Mouse (Mus musculus): Measurements from ENCODE around the gene Mettl7a1.
"Not testable (repeated sequence)": the region's sequence is repeated elsewhere in the genome, so short reads cannot be mapped to it uniquely, and the experiment has no call there.

Gene Mettl7a1

GRCm38 (mm10) chr15:100297856-100298255 lies 6.1 kb upstream of the Mettl7a1 start:
- no peak for DNase-seq (ENCODE audit: extremely low spot score, low read depth, low spot score)

DNA sequence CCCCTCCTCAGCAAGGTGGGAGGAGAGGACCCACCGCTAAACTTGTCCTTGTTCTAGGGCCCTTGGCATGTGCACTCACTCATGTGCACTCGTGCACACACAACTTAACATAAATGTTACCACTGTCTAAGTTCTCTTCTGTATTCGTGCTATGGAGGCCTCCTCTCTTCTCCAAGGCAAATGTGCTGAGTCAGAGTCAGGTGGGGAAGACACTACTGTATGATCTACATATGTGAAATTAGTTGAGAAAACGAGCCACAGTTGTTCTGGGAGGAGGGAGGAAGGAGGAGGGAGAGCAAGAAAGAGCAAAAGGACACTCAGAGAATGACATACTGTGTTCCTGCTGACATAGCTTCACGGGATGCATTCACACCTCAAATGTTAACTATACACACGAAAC lies 3.4 kb upstream of the Mettl7a1 start:
- no peak for DNase-seq (ENCODE audit: extremely low spot score, low read depth, low spot score)

DNA sequence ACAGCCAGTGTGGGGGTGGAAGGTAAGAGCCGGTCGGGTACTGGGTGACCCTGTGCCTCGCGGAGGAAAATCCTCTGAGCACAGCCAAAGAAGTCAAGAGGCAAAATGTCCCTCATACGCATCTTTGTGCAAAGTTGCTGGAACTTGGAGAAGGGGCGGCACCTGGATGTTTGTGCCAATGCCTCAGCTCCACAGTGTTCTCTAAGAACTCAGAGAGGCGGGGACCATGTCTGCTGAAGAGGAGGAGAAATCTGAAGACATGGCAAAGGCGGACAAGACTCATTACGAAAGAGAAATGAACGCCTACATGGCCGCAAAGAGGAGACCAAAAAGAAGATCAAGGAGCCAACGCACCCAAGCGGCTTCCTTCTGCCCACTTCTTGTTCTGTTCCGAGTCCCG lies 2.4 kb upstream of the Mettl7a1 start:
- no peak for DNase-seq (ENCODE audit: extremely low spot score, low read depth, low spot score)

- DNase-seq (ENCODE audit: extremely low spot score, low read depth, low spot score): no peak
Observed at GRCm38 (mm10) chr15:100303428-100304018, 417 bp upstream of the Mettl7a1 start.

- DNase-seq (ENCODE audit: extremely low spot score, low read depth, low spot score): no peak
Observed at GRCm38 (mm10) chr15:100306201-100306600, 2.3 kb downstream of the Mettl7a1 start.

- peak; percentile 16 for DNase-seq (ENCODE audit: extremely low spot score, low read depth, low spot score)
Observed at GRCm38 (mm10) chr15:100307438-100308096, 3.6 kb downstream of the Mettl7a1 start.

- DNase-seq (ENCODE audit: extremely low spot score, low read depth, low spot score): no peak
Observed at GRCm38 (mm10) chr15:100312346-100312745, 8.4 kb downstream of the Mettl7a1 start.

DNA sequence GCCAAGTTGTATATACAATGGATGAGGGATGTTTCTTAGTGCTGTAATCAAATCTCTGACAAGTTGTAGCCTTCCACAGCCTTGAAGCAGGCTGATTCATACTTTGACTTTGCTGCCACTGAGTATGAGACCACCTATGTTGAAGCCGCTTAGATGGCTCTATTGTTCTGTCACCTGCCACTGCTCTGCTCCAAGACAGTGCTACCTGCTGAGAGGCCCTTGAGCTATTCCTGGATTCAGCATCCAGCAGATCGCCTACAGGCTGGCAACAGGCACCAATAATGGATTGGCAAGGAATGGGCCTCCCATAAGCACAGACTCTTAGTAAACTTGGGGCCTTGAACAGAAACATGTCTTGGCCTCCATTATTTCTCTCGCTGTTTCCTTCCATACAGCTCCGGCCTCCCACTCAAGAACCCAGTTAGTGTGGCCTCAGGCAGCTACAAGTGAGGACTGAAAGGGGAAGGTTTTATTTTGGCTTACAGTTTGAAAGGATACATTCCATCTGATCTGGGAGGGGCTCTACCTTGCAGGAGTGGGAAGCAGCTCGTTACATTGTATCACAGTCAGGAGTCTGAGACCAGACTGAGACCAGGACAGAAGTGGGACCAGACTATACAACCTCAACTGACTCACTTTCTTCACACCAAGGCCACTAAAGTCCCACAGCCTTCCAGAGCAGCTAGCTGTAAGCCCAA lies 10.7 kb downstream of the Mettl7a1 start:
- DNase-seq (ENCODE audit: extremely low spot score, low read depth, low spot score): no peak

DNA sequence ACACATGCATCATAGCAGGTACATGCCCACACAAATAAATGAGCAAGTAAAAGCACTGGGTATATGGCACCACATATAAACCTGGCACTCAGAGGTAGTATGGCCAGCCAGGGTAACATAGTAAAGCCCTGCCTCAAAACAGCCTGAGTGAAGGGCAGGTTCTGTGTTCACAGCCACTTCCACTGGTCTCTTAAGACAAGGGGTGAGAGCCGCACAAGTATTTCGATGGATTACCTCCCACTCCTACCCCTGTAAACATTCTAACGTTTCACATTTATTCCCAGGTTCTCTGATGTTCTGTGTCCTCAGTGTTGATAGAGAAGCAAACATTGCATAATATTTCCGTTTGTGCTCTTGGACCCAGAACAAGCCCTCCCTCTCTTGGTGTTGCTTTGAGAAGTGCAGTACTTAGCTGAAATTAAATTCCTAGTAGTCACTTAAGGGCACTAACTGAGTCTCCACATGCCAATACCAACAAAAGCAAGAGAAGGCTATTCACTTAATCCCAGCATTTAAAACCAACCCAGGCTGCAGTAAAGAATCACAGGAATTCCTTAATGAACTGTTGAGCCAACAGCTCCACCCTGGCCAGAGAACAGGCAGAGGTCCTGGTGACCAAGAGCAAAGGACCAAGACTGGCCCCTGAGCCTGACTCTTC lies 14.2 kb downstream of the Mettl7a1 start:
- DNase-seq (ENCODE audit: extremely low spot score, low read depth, low spot score): not testable (repeated sequence)

GRCm38 (mm10) chr15:100319884-100320283 lies 15.9 kb downstream of the Mettl7a1 start:
- no peak for DNase-seq (ENCODE audit: extremely low spot score, low read depth, low spot score)

DNA sequence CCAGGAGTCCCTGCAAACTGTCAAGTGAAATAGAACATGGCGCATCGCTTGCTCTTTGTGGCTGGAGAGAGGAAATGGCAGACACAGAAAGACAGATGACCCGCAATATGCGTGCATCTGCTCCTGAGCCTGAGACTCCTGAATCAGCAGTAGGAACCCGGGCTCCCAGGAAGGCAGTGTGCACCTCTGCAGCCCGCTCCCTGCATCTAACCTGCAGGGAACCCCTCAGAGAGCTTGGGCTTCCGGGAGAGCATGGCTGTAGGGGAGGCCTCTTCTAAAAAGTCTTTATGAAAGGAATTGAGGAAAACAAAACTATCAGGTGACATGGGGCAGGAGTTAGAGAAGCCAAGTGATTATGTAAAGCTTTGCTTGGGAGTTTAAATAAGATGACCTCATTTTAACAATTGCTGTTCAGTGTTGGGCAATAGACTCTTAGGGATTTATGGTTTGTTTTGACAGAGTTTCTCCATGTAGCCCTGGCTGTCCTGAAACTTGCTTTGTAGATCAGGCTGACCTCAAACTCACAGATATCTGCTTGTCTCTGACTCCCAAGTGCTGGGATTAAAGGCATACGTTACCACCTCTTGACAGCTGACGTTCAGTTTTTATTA lies 16.5 kb downstream of the Mettl7a1 start:
- DNase-seq (ENCODE audit: extremely low spot score, low read depth, low spot score): no peak

- DNase-seq (ENCODE audit: extremely low spot score, low read depth, low spot score): no peak
Observed at GRCm38 (mm10) chr15:100321134-100321533, 17.2 kb downstream of the Mettl7a1 start.

GRCm38 (mm10) chr15:100324021-100324591 lies 20.2 kb downstream of the Mettl7a1 start:
- no peak for DNase-seq (ENCODE audit: extremely low spot score, low read depth, low spot score)

DNA sequence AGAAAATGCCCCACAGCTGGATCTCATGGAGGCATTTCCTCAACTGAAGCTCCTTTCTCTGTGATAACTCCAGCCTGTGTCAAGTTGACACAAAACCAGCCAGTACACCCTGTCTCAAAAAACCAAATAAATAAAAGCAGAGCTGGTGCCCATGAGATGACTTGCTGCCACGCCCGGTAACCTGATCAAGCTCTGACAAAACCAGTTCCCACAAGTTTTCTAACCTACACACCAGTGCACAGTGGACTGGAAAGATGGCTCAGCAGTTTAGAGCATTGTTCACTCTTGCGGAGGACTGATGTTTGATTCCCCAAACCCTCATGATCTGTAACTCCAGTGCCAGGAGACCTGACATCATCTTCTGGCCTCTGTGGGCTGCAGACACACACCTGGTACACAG lies 21.3 kb downstream of the Mettl7a1 start:
- DNase-seq (ENCODE audit: extremely low spot score, low read depth, low spot score): no peak

DNA sequence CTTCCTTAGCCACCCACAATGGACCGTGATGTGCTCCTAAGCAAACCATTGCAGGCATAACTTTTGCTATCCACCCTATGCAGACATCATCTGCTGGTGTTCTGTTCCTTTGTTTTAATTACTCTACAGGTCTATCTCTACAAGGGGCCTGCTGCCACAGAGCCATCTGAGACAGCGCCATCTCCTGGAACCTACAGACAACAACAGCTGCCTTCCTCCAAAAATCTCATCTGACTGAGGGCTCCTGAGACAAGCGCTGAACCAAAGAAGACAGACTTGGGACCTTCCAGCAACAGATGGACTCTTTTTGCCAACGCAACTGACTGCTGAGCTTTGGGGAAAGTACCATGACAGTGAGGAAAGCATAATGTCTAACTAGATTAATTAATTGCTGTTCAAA lies 24.1 kb downstream of the Mettl7a1 start:
- not testable (repeated sequence) for DNase-seq (ENCODE audit: extremely low spot score, low read depth, low spot score)

GRCm38 (mm10) chr15:100329336-100329735 lies 25.4 kb downstream of the Mettl7a1 start:
- DNase-seq (ENCODE audit: extremely low spot score, low read depth, low spot score): not testable (repeated sequence)

GRCm38 (mm10) chr15:100330739-100331138 lies 26.8 kb downstream of the Mettl7a1 start:
- no peak for DNase-seq (ENCODE audit: extremely low spot score, low read depth, low spot score)

GRCm38 (mm10) chr15:100332077-100332961 lies 28.4 kb downstream of the Mettl7a1 start:
- not testable (repeated sequence) for DNase-seq (ENCODE audit: extremely low spot score, low read depth, low spot score)

DNA sequence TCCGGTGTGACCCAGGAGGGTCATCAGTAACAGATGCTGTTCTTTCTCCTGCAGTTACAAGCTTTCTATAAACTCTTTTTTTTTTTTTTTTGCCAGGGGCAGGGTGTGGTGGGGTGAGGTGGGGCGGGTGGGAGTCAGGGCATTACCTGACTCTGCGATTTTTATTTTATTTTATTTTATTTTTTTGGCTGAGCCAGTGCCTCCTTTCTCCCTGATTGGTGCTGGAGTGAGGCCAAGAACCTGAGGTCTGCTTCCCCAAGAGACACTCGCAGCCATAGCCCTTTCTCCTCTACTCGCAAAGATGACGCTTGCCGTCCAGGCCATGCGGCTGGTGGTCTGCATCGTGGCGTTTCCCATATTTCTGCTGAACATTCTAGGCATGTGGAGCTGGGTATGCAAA lies 30.7 kb downstream of the Mettl7a1 start, which contains the start of gene Mettl7a3:
TSS of gene Mettl7a3 (plus strand) at position 301 of the 400 bp plus-strand sequence.
- DNase-seq (ENCODE audit: extremely low spot score, low read depth, low spot score): no peak

DNA sequence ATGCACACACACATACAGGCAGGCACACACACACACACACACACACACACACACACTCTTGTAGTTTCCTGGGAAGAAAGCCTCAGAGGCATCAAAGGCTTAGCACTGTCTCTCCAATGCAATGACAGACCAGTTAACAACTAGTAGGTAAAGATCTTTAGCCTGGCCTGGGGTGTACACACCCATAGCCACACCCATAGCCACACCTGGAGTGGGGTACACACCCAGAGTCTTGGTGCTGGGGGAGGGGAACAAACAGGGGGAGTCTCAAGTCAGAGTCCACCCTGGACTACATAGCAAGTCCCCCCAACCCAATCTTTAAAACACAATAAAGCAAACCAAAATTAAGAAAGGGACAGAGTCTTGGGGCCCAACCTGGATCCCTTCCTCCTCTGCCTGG lies 33.4 kb downstream of the Mettl7a1 start:
- not testable (repeated sequence) for DNase-seq (ENCODE audit: extremely low spot score, low read depth, low spot score)
